Mouse (Mus musculus): Measurements from ENCODE around the gene Efcab6.

GRCm38 (mm10) chr15:84086775-84087174, 21.6 kb upstream of the Efcab6 start:
- no peak for TF ChIP-seq CTCF (IDR thresholded peaks at IDR 0.05; ENCODE audit: low read depth, low read length)
- peak; percentile 75; the same call in 1 of the 2 replicates for TF ChIP-seq EP300 (IDR thresholded peaks at IDR 0.05; ENCODE audit: insufficient read depth, low read depth, low read length)
- TF ChIP-seq POLR2A (IDR thresholded peaks at IDR 0.05; ENCODE audit: insufficient read depth, low read length), result no peak

All from ES-Bruce4 (cell line).